Mouse (Mus musculus) embryonic facial prominence, embryonic 14.5 days (tissue): ENCODE measurements around the gene Npas3. TPM values are rescaled to one million over a fixed set of nuclear protein-coding genes. Genes with fewer than 3 reads are reported as not detected.

Experiments used
- ATAC-seq: fragments of 200-750 bp; cut with Nextera tagmentation; 2 replicates; pipeline ENCODE4 v1.8.0; 2017; ENCODE audit warnings: low read depth, moderate number of reproducible peaks, moderate TSS enrichment
- DNase-seq: peaks from one replicate; pipeline ENCODE4 v3.0.0-alpha.2; 2015; ENCODE audit warnings: low spot score
- H3K27ac ChIP-seq: fragments of 300-500 bp; sonication (generic); replicated peaks from 2 replicates; pipeline ENCODE4 v1.5.1; 2014; ENCODE audit warnings: low read depth, mild to moderate bottlenecking, low read length, moderate library complexity
- H3K27me3 ChIP-seq: fragments of 300-500 bp; sonication (generic); replicated peaks from 2 replicates; pipeline ENCODE4 v1.6.1; 2014; ENCODE audit warnings: low read length; ENCODE audit not compliant: control insufficient read depth, insufficient read depth
- H3K36me3 ChIP-seq: fragments of 300-500 bp; sonication (generic); 2 replicates; pipeline ENCODE4 v1.6.1; 2014; ENCODE audit warnings: low read length, mixed read lengths; ENCODE audit not compliant: control insufficient read depth, insufficient read depth
- H3K4me1 ChIP-seq: fragments of 300-500 bp; sonication (generic); 2 replicates; pipeline ENCODE4 v1.6.1; 2014; ENCODE audit warnings: antibody characterized with exemption, low read length; ENCODE audit not compliant: control insufficient read depth, insufficient read depth
- H3K4me2 ChIP-seq: fragments of 300-500 bp; sonication (generic); 2 replicates; pipeline ENCODE4 v1.6.1; 2014; ENCODE audit warnings: low read depth, mild to moderate bottlenecking, low read length, moderate library complexity, mixed read lengths
- H3K4me3 ChIP-seq: fragments of 300-500 bp; sonication (generic); 2 replicates; pipeline ENCODE4 v1.5.1; 2014; ENCODE audit warnings: low read depth, mild to moderate bottlenecking, low read length
- H3K9ac ChIP-seq: fragments of 300-500 bp; sonication (generic); 2 replicates; pipeline ENCODE4 v1.6.1; 2014; ENCODE audit warnings: low read depth, mild to moderate bottlenecking, low read length, moderate library complexity, mixed read lengths
- H3K9me3 ChIP-seq: fragments of 300-500 bp; sonication (generic); 2 replicates; pipeline ENCODE4 v1.6.1; 2016; ENCODE audit warnings: low read length; ENCODE audit not compliant: control insufficient read depth
- WGBS: fragments of 180-500 bp; shearing (Covaris S2); extraction: QIAGEN DNeasy Blood & Tissue Kit; methylation state at CpG from one replicate; pipeline ENCODE4 v1.1.7; 2014; 5-methylcytosine and 5-hydroxymethylcytosine counted together
- polyA plus RNA-seq: library from polyadenylated mRNA; unstranded; fragments of >200 nt; fragmentation: Nextera tagmentation; extraction: Ambion mirVana; gene quantifications from 2 replicates; pipeline ENCODE4 v1.2.1, GENCODE M21; 2014

Gene Npas3
- polyA plus RNA-seq, 1 experiment from 2014 or later = 4.4 TPM

DNA sequence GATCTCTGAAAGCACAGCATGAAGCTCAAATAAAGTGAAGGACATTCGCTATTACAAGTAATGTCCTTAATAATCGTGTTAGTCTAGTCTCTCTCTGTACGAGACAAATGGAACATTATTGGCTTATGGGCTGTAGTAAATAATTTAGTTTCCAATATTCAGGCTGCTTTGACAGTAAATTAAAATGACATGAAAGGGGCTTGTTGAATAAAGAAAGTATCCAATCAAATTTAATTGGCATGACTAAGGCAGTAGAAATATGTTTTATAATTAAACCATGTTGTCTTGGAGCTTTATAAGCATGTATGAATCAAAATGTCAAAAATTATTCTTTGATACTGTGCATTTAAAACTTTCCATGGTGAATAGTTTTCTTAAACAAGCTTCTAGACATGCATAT is 278.6 kb downstream of the Npas3 start:
- DNase-seq (no peak), ATAC-seq (no peak)
- Histone ChIP-seq H3K27ac (no peak overlapping the region), H3K27me3 (no peaks in the 10 kb centered on the region), H3K36me3 (no peaks in the 10 kb centered on the region), H3K4me2 (no peak overlapping the region), H3K9ac (no peak overlapping the region), H3K9me3 (no peaks in the 10 kb centered on the region), H3K4me3 (no peak overlapping the region), H3K4me1 (no peaks in the 10 kb centered on the region)
- 76% methylated on average over 3 of the region's 3 CpGs for WGBS

DNA sequence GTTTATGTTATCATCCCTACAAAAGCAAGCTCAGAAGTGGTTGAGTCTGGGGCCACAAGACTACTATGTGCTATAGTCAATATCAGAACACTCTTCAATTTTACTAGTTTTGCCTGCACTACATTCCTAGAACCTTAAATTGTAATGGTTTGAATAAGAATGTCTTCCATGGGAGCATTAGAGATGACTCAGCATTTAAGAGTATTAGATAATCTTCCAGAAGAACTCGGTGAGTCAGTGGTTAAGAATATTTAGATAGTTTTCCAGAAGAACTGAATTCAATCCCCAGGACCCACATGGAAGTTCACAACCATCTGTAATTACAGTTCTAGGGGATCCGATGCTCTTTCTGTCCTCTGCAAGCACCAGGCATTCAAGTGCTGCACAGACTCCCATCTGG is 280.9 kb downstream of the Npas3 start:
- no peak overlapping the region for H3K9ac ChIP-seq
- H3K36me3 ChIP-seq = no peaks in the 10 kb centered on the region
- H3K27ac ChIP-seq = no peak overlapping the region
- H3K27me3 ChIP-seq = no peaks in the 10 kb centered on the region
- H3K4me3 ChIP-seq = no peak overlapping the region
- DNase-seq = no peak
- H3K9me3 ChIP-seq = no peaks in the 10 kb centered on the region
- WGBS = 89% methylated on average over 2 of the region's 2 CpGs
- ATAC-seq = no peak
- H3K4me1 ChIP-seq = no peaks in the 10 kb centered on the region
- no peak overlapping the region for H3K4me2 ChIP-seq

- Histone ChIP-seq H3K27me3 (no peaks in the 10 kb centered on the region), H3K4me3 (no peak overlapping the region), H3K4me1 (no peaks in the 10 kb centered on the region), H3K27ac (no peak overlapping the region), H3K9ac (no peak overlapping the region), H3K4me2 (no peak overlapping the region), H3K36me3 (no peaks in the 10 kb centered on the region), H3K9me3 (no peaks in the 10 kb centered on the region)
- no peak for DNase-seq
- 44% methylated on average over 5 of the region's 5 CpGs for WGBS
- no peak for ATAC-seq
Measured at GRCm38 (mm10) chr12:53536816-53537215, 288.3 kb downstream of the Npas3 start.

- H3K4me2 ChIP-seq = no peak overlapping the region
- no peaks in the 10 kb centered on the region for H3K27me3 ChIP-seq
- H3K9ac ChIP-seq = no peak overlapping the region
- H3K27ac ChIP-seq = no peak overlapping the region
- no peaks in the 10 kb centered on the region for H3K4me1 ChIP-seq
- H3K4me3 ChIP-seq = no peak overlapping the region
- H3K9me3 ChIP-seq = no peaks in the 10 kb centered on the region
- no peak for ATAC-seq
- H3K36me3 ChIP-seq = no peaks in the 10 kb centered on the region
- 92% methylated on average over 2 of the region's 2 CpGs for WGBS
- no peak for DNase-seq
Measured at GRCm38 (mm10) chr12:53556359-53556758, 307.9 kb downstream of the Npas3 start.

DNA sequence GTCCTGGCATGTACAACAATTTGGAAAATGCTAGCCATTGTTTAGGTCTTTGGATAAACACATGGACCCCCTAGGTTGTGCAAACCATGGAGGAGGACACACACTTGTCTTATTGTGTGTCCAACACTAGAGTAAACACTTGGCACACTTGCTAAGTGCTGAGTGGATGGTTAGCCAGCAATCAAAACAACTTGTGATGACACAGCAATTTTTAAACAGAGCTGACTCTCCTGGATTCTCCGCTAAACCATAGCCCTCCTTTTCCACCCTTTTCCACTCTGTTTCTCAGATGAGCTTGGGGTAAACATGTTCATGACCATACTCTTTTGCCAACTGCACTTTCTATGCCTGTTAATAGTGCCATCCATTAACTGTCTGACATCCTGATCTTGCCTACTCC is 309.8 kb downstream of the Npas3 start:
- Histone ChIP-seq H3K4me1 (no peaks in the 10 kb centered on the region), H3K9me3 (no peaks in the 10 kb centered on the region), H3K27me3 (no peaks in the 10 kb centered on the region), H3K9ac (no peak overlapping the region), H3K4me2 (no peak overlapping the region), H3K27ac (no peak overlapping the region), H3K36me3 (no peaks in the 10 kb centered on the region), H3K4me3 (no peak overlapping the region)
- 86% methylated on average over 1 of the region's 1 CpGs for WGBS
- ATAC-seq (no peak), DNase-seq (no peak)

GRCm38 (mm10) chr12:53566712-53567387 is 318.4 kb downstream of the Npas3 start:
- no peak for ATAC-seq
- no peaks in the 10 kb centered on the region for H3K27me3 ChIP-seq
- no peaks in the 10 kb centered on the region for H3K36me3 ChIP-seq
- H3K9ac ChIP-seq = no peak overlapping the region
- H3K4me1 ChIP-seq = no peaks in the 10 kb centered on the region
- no peak overlapping the region for H3K27ac ChIP-seq
- H3K9me3 ChIP-seq = no peaks in the 10 kb centered on the region
- no peak overlapping the region for H3K4me2 ChIP-seq
- DNase-seq = peak; percentile 40
- H3K4me3 ChIP-seq = no peak overlapping the region
- WGBS = 61% methylated on average over 12 of the region's 12 CpGs

DNA sequence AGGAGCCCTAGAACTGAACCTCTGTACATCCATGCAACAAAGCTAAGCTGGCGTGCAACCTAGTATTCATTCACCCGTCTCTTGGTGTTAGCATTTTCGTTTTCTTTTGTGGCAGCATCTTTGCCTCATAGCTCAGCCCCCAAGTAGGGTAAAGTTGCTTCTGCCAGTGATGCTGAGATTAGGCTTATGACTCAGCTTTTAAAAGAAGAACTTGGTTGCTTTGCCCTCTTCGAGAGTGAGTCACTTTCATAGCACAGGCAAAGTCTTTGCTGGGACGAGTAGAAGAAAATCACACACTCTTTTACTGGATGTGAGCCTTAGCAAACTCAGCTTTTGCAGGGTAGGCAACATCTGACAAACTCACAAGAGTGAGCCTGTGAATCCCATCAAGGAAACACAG is 332.7 kb downstream of the Npas3 start:
- Histone ChIP-seq H3K4me2 (no peak overlapping the region), H3K27ac (no peak overlapping the region), H3K4me1 (no peaks in the 10 kb centered on the region), H3K27me3 (no peaks in the 10 kb centered on the region), H3K9me3 (no peaks in the 10 kb centered on the region), H3K36me3 (no peaks in the 10 kb centered on the region), H3K9ac (no peak overlapping the region), H3K4me3 (no peak overlapping the region)
- ATAC-seq (no peak), DNase-seq (no peak)
- WGBS = 90% methylated on average over 5 of the region's 5 CpGs

GRCm38 (mm10) chr12:53587249-53587648 is 338.8 kb downstream of the Npas3 start:
- 72% methylated on average over 5 of the region's 5 CpGs for WGBS
- Histone ChIP-seq H3K27me3 (no peaks in the 10 kb centered on the region), H3K4me3 (no peak overlapping the region), H3K27ac (no peak overlapping the region), H3K9me3 (no peaks in the 10 kb centered on the region), H3K36me3 (no peaks in the 10 kb centered on the region), H3K9ac (no peak overlapping the region), H3K4me2 (no peak overlapping the region), H3K4me1 (peaks cover 10% of the 10 kb centered on the region)
- ATAC-seq (no peak), DNase-seq (no peak)

GRCm38 (mm10) chr12:53587691-53588504 is 339.4 kb downstream of the Npas3 start:
- H3K4me3 ChIP-seq = no peak overlapping the region
- no peaks in the 10 kb centered on the region for H3K27me3 ChIP-seq
- H3K9ac ChIP-seq = no peak overlapping the region
- ATAC-seq (peak; percentile 79), DNase-seq (peak; percentile 65)
- H3K27ac ChIP-seq = no peak overlapping the region
- H3K4me2 ChIP-seq = no peak overlapping the region
- H3K9me3 ChIP-seq = no peaks in the 10 kb centered on the region
- H3K36me3 ChIP-seq = no peaks in the 10 kb centered on the region
- H3K4me1 ChIP-seq = peaks cover 10% of the 10 kb centered on the region
- WGBS = 65% methylated on average over 19 of the region's 19 CpGs
